Mouse (Mus musculus) cortical plate, adult 2 months (tissue): Measurements from ENCODE around the gene Asb8. TPM values are rescaled to one million over a fixed set of nuclear protein-coding genes. Genes with fewer than 3 reads are reported as not detected.
A peak's percentile ranks its signal among the peaks of the same experiment; 100 is the strongest.

Experiments
- H3K27ac ChIP-seq: fragments of 200-500 bp; 2 replicates; pipeline ENCODE4 v1.5.1; 2012; ENCODE audit warnings: low read length, control low read depth, inconsistent platforms; ENCODE audit not compliant: insufficient read depth
- H3K4me1 ChIP-seq: fragments of 200-500 bp; 2 replicates; pipeline ENCODE4 v1.6.1; 2011; ENCODE audit warnings: low read length; ENCODE audit not compliant: control insufficient read depth, insufficient read depth
- H3K4me3 ChIP-seq: fragments of 200-500 bp; 2 replicates; pipeline ENCODE4 v1.5.1; 2011; ENCODE audit warnings: mild to moderate bottlenecking, low read length, control low read depth; ENCODE audit not compliant: insufficient read depth
- CTCF ChIP-seq: fragments of 200-500 bp; IDR thresholded peaks from 2 replicates; pipeline ENCODE4 v1.5.1; 2011; ENCODE audit warnings: mild to moderate bottlenecking, control low read depth, low read length; ENCODE audit not compliant: insufficient read depth; ENCODE audit errors: extremely low read depth
- POLR2A ChIP-seq: fragments of 200-500 bp; IDR thresholded peaks from 2 replicates; pipeline ENCODE4 v1.6.1; 2011; ENCODE audit warnings: mild to moderate bottlenecking, low read length, control low read depth; ENCODE audit not compliant: insufficient read depth; ENCODE audit errors: extremely low read depth
- polyA plus RNA-seq: library from polyadenylated mRNA; depleted of rRNA; stranded (reverse); fragments of >200 nt; gene quantifications from 2 replicates; pipeline ENCODE4 v1.2.3, GENCODE M21; 2012; rRNA removed

Gene Asb8
- polyA plus RNA-seq, 1 experiment, result 69.5 TPM

DNA sequence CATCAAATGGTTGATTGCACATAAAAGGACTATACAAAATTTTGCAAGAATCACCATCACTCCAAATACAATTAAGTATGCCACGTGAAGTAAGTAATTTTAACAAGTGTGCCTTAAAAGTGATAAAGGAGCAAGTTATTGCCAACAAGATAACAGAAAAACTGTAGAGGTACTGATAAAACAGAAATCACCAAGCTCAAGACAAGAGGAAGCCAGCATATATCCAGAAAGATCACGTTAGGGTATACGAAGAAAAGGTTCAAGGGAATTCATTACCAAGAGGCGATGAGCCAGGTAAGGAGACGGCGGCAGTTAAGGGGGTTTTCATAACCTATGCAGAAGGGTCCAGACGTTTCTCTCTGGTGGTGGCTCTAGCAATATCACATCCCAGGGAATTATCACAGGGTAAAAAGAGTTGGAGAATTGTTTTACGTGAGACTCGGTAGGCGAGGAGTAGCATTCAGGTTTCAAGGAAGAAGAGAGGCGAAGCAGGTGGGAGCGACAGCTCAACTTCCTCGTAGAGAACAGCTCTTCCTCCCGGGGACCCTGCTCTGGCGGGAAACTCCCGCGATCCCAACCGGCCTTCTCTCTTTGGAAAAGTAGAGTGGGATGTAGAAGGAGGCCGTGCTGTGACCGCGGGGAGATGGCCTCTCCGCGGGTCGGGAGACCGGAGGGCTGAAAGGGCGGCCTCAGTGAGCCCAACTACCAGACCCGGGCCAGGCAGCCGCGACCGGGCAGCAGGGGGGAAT is 72.9 kb downstream of the Asb8 start, which contains the start of gene Pfkm:
Gene Pfkm (plus strand): TSS at position 218 of the 749 bp plus-strand sequence.
- Histone ChIP-seq H3K4me3 (peak within 1 kb of the TSS; percentile 57), H3K27ac (peak within 1 kb of the TSS; percentile 84), H3K4me1 (no peaks in the 10 kb centered on the region)
- TF ChIP-seq CTCF (no peak), POLR2A (no peak)

DNA sequence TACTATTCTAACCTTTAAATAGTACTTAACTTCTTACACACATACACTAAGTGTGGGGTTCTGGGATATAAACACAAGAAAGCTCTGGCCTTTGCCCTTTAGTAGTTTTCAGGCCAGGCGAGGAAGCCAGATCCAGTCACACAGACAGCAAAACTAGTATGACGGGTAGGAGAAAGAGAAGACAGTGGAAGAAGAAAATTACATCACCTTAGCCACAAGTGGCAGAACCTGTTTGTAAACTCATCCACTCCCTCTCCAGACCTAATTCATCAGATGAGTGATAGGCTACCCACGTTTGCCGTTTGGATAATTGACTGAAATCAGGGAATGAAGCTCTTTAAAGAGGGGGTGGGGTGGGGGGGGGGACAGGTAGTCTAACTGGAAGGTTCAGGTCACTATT is 73.6 kb downstream of the Asb8 start:
- H3K4me1 ChIP-seq, result no peaks in the 10 kb centered on the region
- no peak overlapping the region; the same call in 1 of the 2 replicates for H3K4me3 ChIP-seq
- TF ChIP-seq CTCF (no peak), POLR2A (no peak)
- H3K27ac ChIP-seq, result no peak overlapping the region

DNA sequence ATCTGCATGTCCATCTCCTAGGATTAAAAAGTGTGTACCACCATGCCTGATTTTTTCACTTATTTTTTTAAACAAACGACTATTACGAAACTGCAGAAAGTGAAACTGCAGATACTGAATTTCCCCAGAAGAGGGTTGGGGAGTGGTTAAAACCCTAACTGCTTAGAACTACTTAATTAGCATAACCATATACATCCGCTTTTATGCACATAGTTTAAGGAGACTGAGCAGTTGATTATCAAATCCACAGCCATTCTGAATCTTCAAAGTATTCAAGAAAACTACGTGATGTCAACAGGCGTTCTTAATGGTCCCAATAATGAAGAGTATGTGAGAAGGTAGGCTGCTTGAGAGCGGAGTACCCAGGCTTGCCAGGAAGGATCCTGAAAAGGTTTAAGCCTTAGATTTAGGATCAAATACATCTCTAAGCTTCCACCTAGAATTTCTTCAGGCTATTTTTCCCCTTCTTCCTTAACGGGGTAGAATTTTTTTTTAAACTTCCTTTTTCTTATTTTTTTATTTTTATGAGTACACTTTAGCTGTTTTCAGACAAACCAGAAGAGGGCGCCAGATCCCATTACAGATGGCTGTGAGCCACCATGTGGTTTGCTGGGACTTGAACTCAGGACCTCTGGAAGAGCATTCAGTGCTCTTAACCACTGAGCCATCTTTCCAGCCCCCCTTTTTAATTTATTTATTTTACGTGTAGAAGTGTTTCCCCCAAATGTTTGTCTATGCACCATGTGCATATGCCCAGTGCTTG is 75.8 kb downstream of the Asb8 start:
- TF ChIP-seq POLR2A (no peak), CTCF (peak; percentile 40)
- Histone ChIP-seq H3K4me3 (no peak overlapping the region), H3K27ac (no peak overlapping the region), H3K4me1 (no peaks in the 10 kb centered on the region)

DNA sequence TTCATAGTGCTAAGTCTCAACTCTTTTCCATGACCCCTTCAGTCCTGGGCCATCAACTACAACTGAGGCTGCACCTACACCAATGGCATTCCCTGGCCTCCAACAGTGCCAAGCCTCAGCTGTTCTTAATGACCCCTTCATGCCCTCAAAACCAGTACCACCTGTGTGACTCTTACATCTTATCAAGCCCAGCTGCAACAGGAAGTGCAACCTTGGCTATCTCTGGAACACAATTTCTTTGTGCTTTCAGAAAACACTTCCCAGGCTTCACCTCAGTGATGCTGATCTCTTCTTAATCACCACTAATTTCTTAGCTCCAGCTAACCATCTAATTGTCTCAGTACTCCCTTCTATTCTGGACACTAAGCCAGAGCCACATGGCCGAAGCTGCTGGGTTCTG is 76.5 kb downstream of the Asb8 start:
- TF ChIP-seq POLR2A (no peak), CTCF (no peak)
- Histone ChIP-seq H3K27ac (no peak overlapping the region), H3K4me1 (no peaks in the 10 kb centered on the region), H3K4me3 (no peak overlapping the region)

Other genes with a start within 250 kb of the Asb8 start
- gene Tmem106c, start 201.4 kb downstream of the Asb8 start, polyA plus RNA-seq, result 58.3 and 63.6 TPM in 2 replicates
- 0.87 and 1.1 TPM in 2 replicates for gene Col2a1, start 160.9 kb downstream of the Asb8 start, polyA plus RNA-seq
- gene Pfkm, start 73.0 kb downstream of the Asb8 start, polyA plus RNA-seq, result 391 and 405 TPM in 2 replicates
- 10.3 and 10.6 TPM in 2 replicates for gene Senp1, start 71.9 kb downstream of the Asb8 start, polyA plus RNA-seq
- 22.6 and 23.0 TPM in 2 replicates for gene Ccdc184, start 1.5 kb upstream of the Asb8 start, polyA plus RNA-seq
- 0.42 and 0.46 TPM in 2 replicates for gene Olfr288, start 29.9 kb upstream of the Asb8 start, polyA plus RNA-seq
- gene Gm44579, start 55.4 kb upstream of the Asb8 start, polyA plus RNA-seq, result 0.25 TPM in 1 of 2 replicates, not detected in the other
- gene Olfr287, start 55.4 kb upstream of the Asb8 start, polyA plus RNA-seq, result 16.8 and 18.2 TPM in 2 replicates
- gene Olfr286, start 68.8 kb upstream of the Asb8 start, polyA plus RNA-seq, result not detected in 2 replicates
- gene H1fnt, start 91.7 kb upstream of the Asb8 start, polyA plus RNA-seq, result not detected in 2 replicates
- gene Zfp641, start 130.5 kb upstream of the Asb8 start, polyA plus RNA-seq, result 10.3 and 12.2 TPM in 2 replicates
- not detected in 2 replicates for gene Olfr285, start 151.7 kb upstream of the Asb8 start, polyA plus RNA-seq
- not detected in 2 replicates for gene Olfr284, start 175.4 kb upstream of the Asb8 start, polyA plus RNA-seq
- gene Olfr283, start 215.3 kb upstream of the Asb8 start, polyA plus RNA-seq, result 0.21 and 0.26 TPM in 2 replicates